Mouse (Mus musculus) forebrain, embryonic 15.5 days (tissue): ENCODE measurements around the gene Gm11639. TPM values are rescaled to one million over a fixed set of nuclear protein-coding genes. Genes with fewer than 3 reads are reported as not detected.

Source experiments
- ATAC-seq: fragments of 200-750 bp; cut with Nextera tagmentation; replicated peaks from 2 replicates; pipeline ENCODE4 v1.8.0; 2017; ENCODE audit warnings: mild to moderate bottlenecking, moderate TSS enrichment, moderate library complexity
- H3K27ac ChIP-seq: fragments of 300-500 bp; sonication (generic); replicated peaks from 2 replicates; pipeline ENCODE4 v1.5.1; 2015; ENCODE audit warnings: mild to moderate bottlenecking, inconsistent platforms
- H3K27me3 ChIP-seq: fragments of 300-500 bp; sonication (generic); 2 replicates; pipeline ENCODE4 v1.6.1; 2015; ENCODE audit warnings: inconsistent platforms
- H3K36me3 ChIP-seq: fragments of 300-500 bp; sonication (generic); 2 replicates; pipeline ENCODE4 v1.6.1; 2015; ENCODE audit warnings: mild to moderate bottlenecking, inconsistent platforms
- H3K4me1 ChIP-seq: fragments of 300-500 bp; sonication (generic); 2 replicates; pipeline ENCODE4 v1.6.1; 2015; ENCODE audit warnings: inconsistent platforms
- H3K4me2 ChIP-seq: fragments of 300-500 bp; sonication (generic); replicated peaks from 2 replicates; pipeline ENCODE4 v1.6.1; 2015; ENCODE audit warnings: mild to moderate bottlenecking, inconsistent platforms
- H3K4me3 ChIP-seq: fragments of 300-500 bp; sonication (generic); 2 replicates; pipeline ENCODE4 v1.5.1; 2015; ENCODE audit warnings: mild to moderate bottlenecking, inconsistent platforms
- H3K9ac ChIP-seq: fragments of 300-500 bp; sonication (generic); replicated peaks from 2 replicates; pipeline ENCODE4 v1.6.1; 2015; ENCODE audit warnings: mild to moderate bottlenecking, inconsistent platforms
- H3K9me3 ChIP-seq: fragments of 300-500 bp; sonication (generic); 2 replicates; pipeline ENCODE4 v1.6.1; 2016; ENCODE audit warnings: inconsistent platforms
- WGBS: fragments of 180-500 bp; shearing (Covaris S2); methylation state at CpG from one replicate; pipeline ENCODE4 v1.1.7; 2015; ENCODE audit warnings: mixed read lengths; 5-methylcytosine and 5-hydroxymethylcytosine counted together
- polyA plus RNA-seq: library from polyadenylated mRNA; unstranded; fragments of >200 nt; fragmentation: Nextera tagmentation; extraction: Ambion mirVana; gene quantifications from 2 replicates; pipeline ENCODE4 v1.2.1, GENCODE M21; 2015

Gene Gm11639
- polyA plus RNA-seq, 1 experiment from 2014 or later: 0.01 TPM

- Histone ChIP-seq H3K4me2 (no peak overlapping the region), H3K27me3 (no peaks in the 10 kb centered on the region), H3K9ac (no peak overlapping the region), H3K4me3 (no peak overlapping the region), H3K9me3 (no peaks in the 10 kb centered on the region), H3K4me1 (no peaks in the 10 kb centered on the region), H3K27ac (no peak overlapping the region), H3K36me3 (no peaks in the 10 kb centered on the region)
- no peak for ATAC-seq
- 87% methylated on average over 69 of the region's 69 CpGs for WGBS
Observed at GRCm38 (mm10) chr11:105164516-105165510, 479.3 kb downstream of the Gm11639 start.

- H3K36me3 ChIP-seq: no peaks in the 10 kb centered on the region
- WGBS: 94% methylated on average over 10 of the region's 10 CpGs
- no peak overlapping the region for H3K9ac ChIP-seq
- no peak for ATAC-seq
- no peak overlapping the region for H3K4me2 ChIP-seq
- no peaks in the 10 kb centered on the region for H3K9me3 ChIP-seq
- no peak overlapping the region for H3K4me3 ChIP-seq
- H3K4me1 ChIP-seq: no peaks in the 10 kb centered on the region
- H3K27ac ChIP-seq: no peak overlapping the region
- no peaks in the 10 kb centered on the region for H3K27me3 ChIP-seq
Observed at GRCm38 (mm10) chr11:105166780-105167179, 481.3 kb downstream of the Gm11639 start.

Other genes with a start within 250 kb of the Gm11639 start
- 30.3 and 30.6 TPM in 2 replicates for gene Kansl1, start 216.8 kb upstream of the Gm11639 start, polyA plus RNA-seq
- gene Cdc27, start 135.1 kb upstream of the Gm11639 start, polyA plus RNA-seq: 37.6 and 38.8 TPM in 2 replicates
- 2.1 and 2.9 TPM in 2 replicates for gene Myl4, start 135.0 kb upstream of the Gm11639 start, polyA plus RNA-seq
- 0.60 and 0.61 TPM in 2 replicates for gene Itgb3, start 77.7 kb upstream of the Gm11639 start, polyA plus RNA-seq